Mouse (Mus musculus): ENCODE results near the gene Cpt1b. TPM values are rescaled to one million over a fixed set of nuclear protein-coding genes. Genes with fewer than 3 reads are reported as not detected.

Gene Cpt1b
- polyA plus RNA-seq, 1 experiment from 2014 or later = 0.58 TPM

DNA sequence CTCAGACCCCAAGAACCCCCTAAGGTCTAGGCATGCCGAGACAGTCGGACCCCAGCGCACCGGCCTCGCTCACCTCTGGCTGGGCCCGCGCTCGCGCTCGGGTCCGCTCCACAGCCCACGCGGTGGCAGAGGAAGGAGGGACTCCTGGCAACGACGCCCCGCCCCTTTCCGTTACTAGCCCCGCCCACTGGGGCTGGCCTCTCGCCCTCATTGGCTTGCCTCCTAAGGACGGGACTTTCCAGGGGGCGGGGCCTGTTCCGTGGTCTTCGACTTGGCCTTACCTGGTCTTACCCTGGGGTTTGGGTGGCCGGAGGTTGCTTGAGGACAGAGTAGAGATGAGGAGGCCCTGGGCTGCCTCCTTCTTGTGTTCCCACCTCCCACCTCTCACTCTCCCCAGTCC is 15.5 kb downstream of the Cpt1b start, which contains the start of gene Syce3:
Syce3 (minus strand) TSS at position 386 of the 400 bp plus-strand sequence.
- H3K27ac ChIP-seq = no peak within 1 kb of the TSS
- H3K9me3 ChIP-seq = 0 out of 2 replicates have a peak, but pooled peaks cover 7% of the 10 kb centered on the region
- no peaks in the 10 kb centered on the region for H3K27me3 ChIP-seq
- WGBS = 87% methylated on average over 24 of the region's 24 CpGs
- H3K4me2 ChIP-seq (replicated peaks) = no peak within 1 kb of the TSS
- ATAC-seq (ENCODE audit: insufficient number of reproducible peaks, insufficient read depth, low FRiP score, low TSS enrichment) = 0 out of 2 replicates have a peak, but pooled peaks have one; percentile 35
- H3K4me1 ChIP-seq = no peaks in the 10 kb centered on the region
- no peak within 1 kb of the TSS for H3K9ac ChIP-seq
- no peak within 1 kb of the TSS for H3K4me3 ChIP-seq
- no peaks in the 10 kb centered on the region for H3K36me3 ChIP-seq

DNA sequence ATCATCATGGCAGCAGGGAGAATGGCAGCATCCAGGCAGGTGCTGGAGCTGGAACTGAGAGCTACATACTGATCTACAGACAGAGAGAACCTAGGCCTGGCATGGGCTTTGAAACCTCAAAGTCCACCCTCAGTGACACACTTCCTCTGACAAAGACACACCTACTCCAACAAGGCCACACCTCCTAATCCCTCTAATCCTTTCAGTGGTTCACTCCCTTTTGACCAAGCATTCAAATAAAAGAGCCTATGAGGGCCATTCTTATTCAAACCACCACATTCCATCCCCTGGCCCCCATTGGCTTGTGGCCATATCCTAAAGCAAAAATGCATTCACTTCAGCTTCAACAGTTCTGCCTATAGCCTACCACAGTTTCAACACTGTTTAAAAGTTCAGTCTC is 19.0 kb downstream of the Cpt1b start:
- H3K9me3 ChIP-seq = 0 out of 2 replicates have a peak, but pooled peaks cover 7% of the 10 kb centered on the region
- H3K27ac ChIP-seq = no peak overlapping the region
- H3K36me3 ChIP-seq = no peaks in the 10 kb centered on the region
- H3K9ac ChIP-seq = no peak overlapping the region
- H3K4me1 ChIP-seq = no peaks in the 10 kb centered on the region
- H3K4me3 ChIP-seq = no peak overlapping the region
- H3K27me3 ChIP-seq = no peaks in the 10 kb centered on the region
- no peak for ATAC-seq (ENCODE audit: insufficient number of reproducible peaks, insufficient read depth, low FRiP score, low TSS enrichment)
- no peak overlapping the region for H3K4me2 ChIP-seq (replicated peaks)

DNA sequence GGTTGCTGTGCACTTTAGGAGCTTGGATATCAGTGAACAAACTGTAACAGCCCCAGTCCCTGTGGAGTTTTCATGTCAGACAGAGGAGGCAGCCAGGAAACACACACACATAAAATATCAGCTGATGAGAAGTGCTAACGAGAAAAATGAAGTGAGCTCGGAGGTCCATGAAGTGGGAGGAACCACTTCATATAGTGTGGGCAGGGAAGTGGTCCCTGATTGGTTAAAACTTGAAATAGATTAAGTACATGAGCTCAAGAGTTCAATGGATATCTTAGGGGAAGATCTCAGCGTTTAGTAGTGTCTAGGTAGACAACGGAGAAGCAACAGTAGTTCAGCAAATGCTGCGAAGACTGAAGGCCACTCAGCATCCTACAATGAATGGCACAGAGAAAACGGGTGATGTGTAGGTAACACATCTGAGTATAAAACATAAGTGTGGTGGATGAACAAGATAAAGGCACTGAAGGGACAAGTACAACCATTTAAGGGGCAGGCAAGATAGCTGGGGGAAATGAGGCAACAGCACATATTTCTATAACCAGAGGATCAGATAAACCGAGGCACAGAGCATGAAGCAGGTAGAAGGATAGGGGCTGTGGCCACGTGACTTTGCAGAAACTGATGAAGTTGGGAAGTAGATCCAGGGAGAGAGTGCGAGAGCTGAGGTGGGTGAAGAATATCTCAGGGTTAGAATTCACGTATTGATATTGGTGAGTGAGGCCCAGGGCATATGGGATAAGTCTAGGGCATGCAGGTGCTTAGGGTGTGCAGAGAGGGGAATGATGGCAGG is 20.6 kb downstream of the Cpt1b start:
- no peaks in the 10 kb centered on the region for H3K36me3 ChIP-seq
- no peaks in the 10 kb centered on the region for H3K4me1 ChIP-seq
- no peak overlapping the region for H3K27ac ChIP-seq
- no peak overlapping the region for H3K4me2 ChIP-seq (replicated peaks)
- H3K27me3 ChIP-seq = no peaks in the 10 kb centered on the region
- H3K9me3 ChIP-seq = 0 out of 2 replicates have a peak, but pooled peaks cover 4% of the 10 kb centered on the region
- H3K4me3 ChIP-seq = no peak overlapping the region
- H3K9ac ChIP-seq = no peak overlapping the region
- ATAC-seq (ENCODE audit: insufficient number of reproducible peaks, insufficient read depth, low FRiP score, low TSS enrichment) = no peak
- whole genome bisulfite sequencing = 81% methylated on average over 10 of the region's 10 CpGs

DNA sequence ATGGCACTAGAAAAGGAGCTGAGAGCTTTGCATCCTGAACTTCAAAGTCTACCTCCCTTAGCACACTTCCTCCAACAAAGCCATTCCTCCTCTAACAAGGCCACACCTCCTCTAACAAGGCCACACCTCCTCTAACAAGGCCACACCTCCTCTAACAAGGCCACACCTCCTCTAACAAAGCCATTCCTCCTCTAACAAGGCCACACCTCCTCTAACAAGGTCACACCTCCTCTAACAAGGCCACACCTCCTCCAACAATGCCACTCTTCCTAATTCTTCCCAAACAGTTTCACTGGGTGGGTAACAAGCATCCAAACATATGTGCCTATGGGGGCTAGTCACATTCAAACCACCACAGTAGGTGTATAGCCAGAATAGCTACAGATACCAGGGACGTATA is 23.2 kb downstream of the Cpt1b start:
- no peak for ATAC-seq (ENCODE audit: insufficient number of reproducible peaks, insufficient read depth, low FRiP score, low TSS enrichment)
- 85% methylated on average over 1 of the region's 1 CpGs for WGBS
- Histone ChIP-seq H3K4me1 (no peaks in the 10 kb centered on the region), H3K9me3 (no peaks in the 10 kb centered on the region), H3K4me3 (no peak overlapping the region), H3K4me2 (replicated peaks) (no peak overlapping the region), H3K9ac (no peak overlapping the region), H3K27ac (no peak overlapping the region), H3K36me3 (no peaks in the 10 kb centered on the region), H3K27me3 (no peaks in the 10 kb centered on the region)

DNA sequence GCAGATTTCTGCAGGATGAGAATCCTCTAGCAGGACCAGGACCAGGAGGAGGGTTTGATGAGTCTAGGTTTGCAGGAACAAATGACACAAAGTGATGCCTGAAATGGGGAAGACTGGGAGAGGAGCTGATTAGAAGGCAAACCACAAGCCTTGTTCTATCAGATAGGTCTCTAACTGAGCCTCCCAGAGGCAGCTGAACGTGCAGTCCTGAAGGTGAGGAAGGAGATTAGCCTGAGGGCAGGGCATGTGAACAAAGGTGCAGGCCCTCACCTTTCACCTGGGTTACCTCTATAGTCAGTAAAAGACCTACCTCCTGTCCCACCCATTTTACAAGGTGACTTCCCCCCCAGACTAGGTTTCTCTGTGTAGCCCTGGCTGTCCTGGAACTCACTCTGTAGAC is 25.9 kb downstream of the Cpt1b start:
- WGBS = 53% methylated on average over 1 of the region's 1 CpGs
- Histone ChIP-seq H3K4me2 (replicated peaks) (no peak overlapping the region), H3K9me3 (no peaks in the 10 kb centered on the region), H3K4me1 (no peaks in the 10 kb centered on the region), H3K27ac (no peak overlapping the region), H3K4me3 (no peak overlapping the region), H3K27me3 (no peaks in the 10 kb centered on the region), H3K36me3 (no peaks in the 10 kb centered on the region), H3K9ac (no peak overlapping the region)
- ATAC-seq (ENCODE audit: insufficient number of reproducible peaks, insufficient read depth, low FRiP score, low TSS enrichment) = no peak

DNA sequence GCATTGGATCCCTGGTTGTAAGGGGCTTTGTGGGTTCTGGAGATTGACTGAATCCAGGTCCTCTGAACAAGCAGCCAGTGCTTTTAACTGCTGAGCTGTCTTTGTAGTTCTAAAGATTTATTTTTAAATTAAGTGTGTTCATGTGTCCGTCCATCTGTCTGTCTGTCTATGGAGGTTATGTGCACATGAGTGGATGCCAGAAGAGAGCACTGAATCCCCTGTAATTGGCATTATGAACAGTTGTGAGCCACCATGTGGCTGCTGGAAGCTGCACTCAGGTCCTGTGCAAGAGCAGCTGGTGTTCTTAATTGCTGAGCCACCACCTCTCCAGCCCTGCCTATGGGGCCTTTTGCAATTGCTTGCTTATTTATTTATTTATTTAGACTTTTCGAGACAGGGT is 27.5 kb downstream of the Cpt1b start:
- no peaks in the 10 kb centered on the region for H3K9me3 ChIP-seq
- no peak overlapping the region for H3K9ac ChIP-seq
- H3K4me2 ChIP-seq (replicated peaks) = no peak overlapping the region
- WGBS = 82% methylated on average over 2 of the region's 2 CpGs
- no peak overlapping the region for H3K27ac ChIP-seq
- no peak for ATAC-seq (ENCODE audit: insufficient number of reproducible peaks, insufficient read depth, low FRiP score, low TSS enrichment)
- no peaks in the 10 kb centered on the region for H3K27me3 ChIP-seq
- no peaks in the 10 kb centered on the region for H3K4me1 ChIP-seq
- no peak overlapping the region for H3K4me3 ChIP-seq
- no peaks in the 10 kb centered on the region for H3K36me3 ChIP-seq

DNA sequence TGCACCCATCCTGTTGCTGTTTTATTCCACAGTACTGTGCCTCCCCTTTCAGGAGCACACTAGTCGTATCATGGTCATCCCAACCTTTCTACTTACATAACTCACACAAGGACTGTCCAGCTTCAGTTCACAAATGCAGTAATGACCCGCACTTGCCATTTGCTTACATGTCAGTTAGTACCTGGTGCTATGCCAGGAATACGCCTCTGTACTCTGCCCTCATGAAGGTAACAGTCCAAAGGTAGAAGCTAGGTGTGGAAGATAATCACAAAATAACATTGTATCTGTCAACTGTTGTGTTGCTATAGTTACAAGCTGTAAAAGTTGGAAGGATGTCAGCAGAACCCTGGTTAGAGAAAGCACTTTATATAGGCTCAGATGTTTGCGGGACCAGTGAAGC is 28.8 kb downstream of the Cpt1b start:
- ATAC-seq (ENCODE audit: insufficient number of reproducible peaks, insufficient read depth, low FRiP score, low TSS enrichment) = no peak

DNA sequence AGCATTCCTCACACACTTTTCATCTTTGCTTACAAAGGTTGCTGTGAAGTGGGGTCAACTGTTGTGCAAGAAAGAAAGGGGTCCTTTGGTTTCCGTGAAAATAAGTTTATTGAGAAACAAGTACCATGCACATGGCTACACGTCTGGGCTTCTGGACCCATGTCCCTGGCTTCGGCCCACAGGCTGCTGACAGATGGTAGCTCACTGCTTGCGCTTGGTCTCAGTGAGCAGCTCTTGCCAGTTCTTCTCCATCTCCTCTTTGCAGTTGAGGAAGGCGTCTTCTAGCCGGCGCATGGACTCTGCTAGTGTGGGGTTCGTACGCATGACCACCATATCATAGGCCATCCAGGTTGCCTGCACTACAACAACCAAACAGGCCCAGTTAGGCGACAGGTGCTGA is 35.6 kb downstream of the Cpt1b start:
- H3K27ac ChIP-seq = no peak overlapping the region
- no peak overlapping the region for H3K9ac ChIP-seq
- H3K36me3 ChIP-seq = no peaks in the 10 kb centered on the region
- H3K4me2 ChIP-seq (replicated peaks) = no peak overlapping the region
- no peaks in the 10 kb centered on the region for H3K9me3 ChIP-seq
- 90% methylated on average over 10 of the region's 10 CpGs for WGBS
- no peaks in the 10 kb centered on the region; the same call in 1 of the 2 replicates for H3K27me3 ChIP-seq
- no peaks in the 10 kb centered on the region for H3K4me1 ChIP-seq
- no peak overlapping the region for H3K4me3 ChIP-seq
- ATAC-seq (ENCODE audit: insufficient number of reproducible peaks, insufficient read depth, low FRiP score, low TSS enrichment) = no peak

More for the DNA sequence above, 28.8 kb downstream of the Cpt1b start:
- 88% methylated on average over 4 of the region's 4 CpGs for WGBS
- no peaks in the 10 kb centered on the region for H3K36me3 ChIP-seq
- no peak overlapping the region for H3K27ac ChIP-seq
- no peak overlapping the region for H3K9ac ChIP-seq
- no peak overlapping the region for H3K4me2 ChIP-seq (replicated peaks)
- no peaks in the 10 kb centered on the region for H3K4me1 ChIP-seq
- H3K4me3 ChIP-seq = no peak overlapping the region
- no peaks in the 10 kb centered on the region for H3K27me3 ChIP-seq
- no peaks in the 10 kb centered on the region for H3K9me3 ChIP-seq

DNA sequence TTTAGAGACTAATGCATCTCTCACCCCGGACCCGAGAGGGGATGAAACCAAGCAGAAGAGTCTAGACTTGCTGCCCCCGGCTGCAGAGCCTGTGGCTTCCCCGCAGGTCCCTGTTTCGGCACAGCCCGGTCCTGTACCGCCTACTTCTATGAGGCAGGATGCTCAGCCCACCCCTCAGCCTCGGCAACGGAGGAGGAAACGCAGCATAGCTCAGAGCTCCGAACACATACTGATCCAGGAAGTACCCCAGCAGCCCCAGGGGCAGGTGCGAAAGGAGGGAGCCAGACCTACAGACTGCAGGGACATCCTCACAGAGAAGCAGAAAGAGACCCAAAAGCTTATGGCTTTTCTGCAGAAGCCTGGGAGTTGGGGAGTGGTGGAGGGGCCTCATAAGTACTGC is 38.5 kb downstream of the Cpt1b start:
- no peak for ATAC-seq (ENCODE audit: insufficient number of reproducible peaks, insufficient read depth, low FRiP score, low TSS enrichment)
- no peak overlapping the region for H3K4me2 ChIP-seq (replicated peaks)
- no peak overlapping the region for H3K4me3 ChIP-seq
- no peaks in the 10 kb centered on the region for H3K36me3 ChIP-seq
- no peaks in the 10 kb centered on the region for H3K4me1 ChIP-seq
- no peak overlapping the region for H3K9ac ChIP-seq
- 45% methylated on average over 12 of the region's 12 CpGs for WGBS
- no peaks in the 10 kb centered on the region for H3K9me3 ChIP-seq
- H3K27me3 ChIP-seq = peaks cover 5% of the 10 kb centered on the region
- no peak overlapping the region for H3K27ac ChIP-seq

DNA sequence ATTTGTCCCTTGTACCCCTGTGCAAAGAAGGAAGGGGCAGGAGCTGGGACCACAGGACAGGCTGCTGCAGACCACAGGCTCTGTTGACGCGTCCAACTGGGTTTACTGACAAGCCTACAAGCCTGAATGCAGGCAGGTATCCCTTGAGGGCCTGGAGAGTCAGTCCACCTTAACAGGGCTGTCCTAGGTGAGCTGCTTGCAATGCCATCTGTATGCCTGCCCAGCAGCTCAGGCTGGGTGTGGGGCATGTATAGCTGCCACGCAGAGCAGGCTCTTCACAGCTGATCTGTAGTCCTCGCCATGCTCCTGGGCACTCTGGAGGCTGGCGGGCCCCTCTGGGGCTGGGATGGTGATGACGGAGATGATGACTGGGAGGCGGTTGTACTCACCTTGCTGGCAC is 41.0 kb downstream of the Cpt1b start, which contains the start of gene Klhdc7b:
Klhdc7b (plus strand) TSS at position 301 of the 400 bp plus-strand sequence.
- H3K27me3 ChIP-seq = peaks cover 14% of the 10 kb centered on the region
- no peaks in the 10 kb centered on the region for H3K9me3 ChIP-seq
- WGBS = 78% methylated on average over 7 of the region's 7 CpGs
- no peak within 1 kb of the TSS for H3K9ac ChIP-seq
- H3K4me1 ChIP-seq = no peaks in the 10 kb centered on the region
- ATAC-seq (ENCODE audit: insufficient number of reproducible peaks, insufficient read depth, low FRiP score, low TSS enrichment) = peak; percentile 55; the same call in 1 of the 2 replicates
- no peak within 1 kb of the TSS for H3K4me2 ChIP-seq (replicated peaks)
- no peak within 1 kb of the TSS for H3K27ac ChIP-seq
- H3K4me3 ChIP-seq = no peak within 1 kb of the TSS
- H3K36me3 ChIP-seq = no peaks in the 10 kb centered on the region

DNA sequence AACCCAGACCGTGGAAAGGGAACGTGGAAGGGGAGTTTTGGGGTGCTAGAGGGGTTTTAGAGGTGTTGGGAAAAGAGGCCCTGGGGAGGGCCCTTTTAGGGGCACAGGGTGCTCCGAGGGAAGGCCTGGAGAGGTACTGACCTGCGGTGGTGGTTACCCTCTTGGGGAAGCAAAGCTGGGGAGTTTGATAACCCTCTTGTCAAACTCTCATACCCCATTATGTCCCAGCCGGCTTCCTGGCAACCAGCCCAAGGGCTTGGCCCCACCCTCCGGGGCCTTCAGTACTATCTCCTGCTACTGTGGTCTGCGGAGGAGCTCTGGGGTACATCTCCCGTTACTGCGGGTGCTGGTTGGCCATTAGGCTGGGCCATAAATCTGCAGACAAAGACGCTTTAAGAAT is 46.2 kb downstream of the Cpt1b start:
- Histone ChIP-seq H3K9me3 (no peaks in the 10 kb centered on the region), H3K9ac (no peak overlapping the region), H3K4me3 (peak overlapping the region; percentile 30), H3K27ac (no peak overlapping the region), H3K27me3 (peaks cover 52% of the 10 kb centered on the region), H3K4me1 (peaks cover 16% of the 10 kb centered on the region), H3K36me3 (no peaks in the 10 kb centered on the region), H3K4me2 (replicated peaks) (peak overlapping the region; percentile 64)
- no peak for ATAC-seq (ENCODE audit: insufficient number of reproducible peaks, insufficient read depth, low FRiP score, low TSS enrichment)
- WGBS = 10% methylated on average over 10 of the region's 10 CpGs

DNA sequence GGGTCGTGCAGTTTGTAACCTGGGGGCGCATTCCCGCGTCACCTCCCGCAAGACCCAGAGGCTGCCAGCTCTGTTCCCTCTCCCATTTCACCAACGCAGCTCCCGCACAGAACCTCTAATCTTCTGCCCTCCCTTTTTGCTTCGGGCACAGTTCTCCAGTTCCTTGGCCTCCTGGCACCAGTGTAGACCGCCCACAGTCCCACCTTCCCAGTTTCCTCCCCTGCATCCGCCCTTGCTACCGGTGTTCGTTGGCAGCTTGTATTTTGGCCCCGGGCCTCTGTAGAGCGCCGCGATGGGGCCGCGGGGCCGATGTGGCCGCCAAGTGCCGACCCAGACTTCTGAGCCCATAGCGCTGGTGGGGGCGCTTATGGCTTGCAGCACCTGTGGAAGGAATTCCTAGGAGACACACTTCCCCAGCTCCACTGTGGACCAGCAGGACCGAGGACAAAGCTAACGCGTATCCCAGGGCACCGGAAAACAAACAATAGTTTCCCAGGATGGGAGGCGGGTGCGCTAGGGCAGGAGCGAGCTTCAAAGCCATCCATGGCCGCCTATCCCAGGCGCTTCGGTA is 46.7 kb downstream of the Cpt1b start, which contains the start of gene Odf3b:
Odf3b (minus strand) TSS at position 452 of the 571 bp plus-strand sequence.
- under 1% methylated on average over 33 of the region's 33 CpGs for WGBS
- Histone ChIP-seq H3K27me3 (peaks cover 52% of the 10 kb centered on the region), H3K9ac (peak within 1 kb of the TSS; percentile 16; the same call in 1 of the 2 replicates)

More for the DNA sequence above, 46.7 kb downstream of the Cpt1b start, which contains the start of gene Odf3b:
- Histone ChIP-seq H3K4me2 (replicated peaks) (peak within 1 kb of the TSS; percentile 64), H3K36me3 (no peaks in the 10 kb centered on the region), H3K4me1 (peaks cover 16% of the 10 kb centered on the region), H3K9me3 (no peaks in the 10 kb centered on the region), H3K27ac (no peak within 1 kb of the TSS), H3K4me3 (peak within 1 kb of the TSS; percentile 30)
- ATAC-seq (ENCODE audit: insufficient number of reproducible peaks, insufficient read depth, low FRiP score, low TSS enrichment) = no peak

Data from embryonic facial prominence, embryonic 12.5 days (tissue).